9 mouse cellular contexts compared by ENCODE assay signal in genomic region chr12:34527761-34528160, GRCm38 (mm10).
DNase-seq lines count a peak whose midpoint lies in the region; ATAC-seq lines count a peak whose summit lies in the region.
"Had no signal": no experiment of that assay in that cellular context is flagged by ENCODE, and none has a peak within 500 bp of the region (broad histone marks: within the 10 kb centered on the region; RNA-seq: fewer than 3 reads in every experiment).

No protein-coding gene starts in this region.

- DNase-seq in cerebellum, adult 9-10 months, result peak; percentile 8
- no peak for DNase-seq in neural tube, embryonic 11.5 days (ENCODE audit: low spot score)
- DNase-seq in neural tube, embryonic 10.5 days (ENCODE audit: extremely low spot score, low spot score), result no peak
- no peak for DNase-seq in right cerebral cortex, postnatal 14 days
- DNase-seq in spleen, postnatal 14 days (ENCODE audit: low spot score in 2 of 2), result no peak

- no peaks in the 10 kb centered on the region for H3K9me3 ChIP-seq in neural tube, embryonic 11.5 days (ENCODE audit: control insufficient read depth, low read length)
- H3K9me3 ChIP-seq in limb, embryonic 13.5 days, result no peaks in the 10 kb centered on the region
- H3K9me3 ChIP-seq in stomach, embryonic 16.5 days (replicated peaks; ENCODE audit: control insufficient read depth, low read length), result no peaks in the 10 kb centered on the region

- 67% methylated on average over 4 of the region's 4 CpGs for WGBS in neural tube, embryonic 11.5 days
- 48% methylated on average over 4 of the region's 4 CpGs for WGBS in limb, embryonic 13.5 days
- WGBS in stomach, embryonic 16.5 days, result 30% methylated on average over 4 of the region's 4 CpGs

- no peak; the same call in 1 of the 2 replicates for ATAC-seq in cerebellum, adult (ENCODE audit: insufficient number of reproducible peaks, low FRiP score, low TSS enrichment)
- no peak for ATAC-seq in neural tube, embryonic 11.5 days (ENCODE audit: insufficient read depth, low FRiP score, low TSS enrichment)
- ATAC-seq in limb, embryonic 13.5 days (ENCODE audit: low FRiP score, low read depth), result no peak
- no peak for ATAC-seq in stomach, embryonic 16.5 days (ENCODE audit: insufficient read depth, low FRiP score)
- ATAC-seq: activated CD4-positive, CD25-positive, alpha-beta regulatory T cell, adult 4 months had no signal

- no peaks in the 10 kb centered on the region for H3K27me3 ChIP-seq in neural tube, embryonic 11.5 days (ENCODE audit: control insufficient read depth, insufficient read depth, low read length)
- H3K27me3 ChIP-seq in limb, embryonic 13.5 days, result no peaks in the 10 kb centered on the region
- H3K27me3 ChIP-seq in stomach, embryonic 16.5 days (ENCODE audit: control insufficient read depth, insufficient read depth, low read length), result no peaks in the 10 kb centered on the region

- peak overlapping the region; percentile 17; the same call in 1 of the 2 replicates for H3K4me3 ChIP-seq in neural tube, embryonic 11.5 days (ENCODE audit: low read depth, low read length)
- H3K4me3 ChIP-seq in limb, embryonic 13.5 days, result peak overlapping the region; percentile 28
- peak overlapping the region; percentile 33 for H3K4me3 ChIP-seq in stomach, embryonic 16.5 days (replicated peaks; ENCODE audit: low read length)

- H3K36me3 ChIP-seq in neural tube, embryonic 11.5 days (ENCODE audit: control insufficient read depth, insufficient read depth, low read length), result no peaks in the 10 kb centered on the region
- H3K36me3 ChIP-seq in limb, embryonic 13.5 days, result no peaks in the 10 kb centered on the region
- no peaks in the 10 kb centered on the region for H3K36me3 ChIP-seq in stomach, embryonic 16.5 days (ENCODE audit: control insufficient read depth, insufficient read depth, low read length)

- H3K9ac ChIP-seq in neural tube, embryonic 11.5 days (ENCODE audit: low read length), result no peak overlapping the region
- H3K9ac ChIP-seq in limb, embryonic 13.5 days, result no peak overlapping the region
- no peak overlapping the region for H3K9ac ChIP-seq in stomach, embryonic 16.5 days (ENCODE audit: low read length)

- H3K27ac ChIP-seq in neural tube, embryonic 11.5 days (ENCODE audit: low read depth, low read length), result no peak overlapping the region
- peak overlapping the region; percentile 44; the same call in 1 of the 2 replicates for H3K27ac ChIP-seq in limb, embryonic 13.5 days
- peak overlapping the region; percentile 73 for H3K27ac ChIP-seq in stomach, embryonic 16.5 days (ENCODE audit: low read length)

- H3K4me1 ChIP-seq in neural tube, embryonic 11.5 days (ENCODE audit: control insufficient read depth, insufficient read depth, low read length), result no peaks in the 10 kb centered on the region
- peaks cover 29% of the 10 kb centered on the region for H3K4me1 ChIP-seq in limb, embryonic 13.5 days
- peaks cover 12% of the 10 kb centered on the region for H3K4me1 ChIP-seq in stomach, embryonic 16.5 days (ENCODE audit: control insufficient read depth, insufficient read depth, low read length)

- H3K4me2 ChIP-seq in neural tube, embryonic 11.5 days (ENCODE audit: low read depth), result peak overlapping the region; percentile 32
- peak overlapping the region; percentile 52 for H3K4me2 ChIP-seq in limb, embryonic 13.5 days (replicated peaks)
- peak overlapping the region; percentile 46 for H3K4me2 ChIP-seq in stomach, embryonic 16.5 days (ENCODE audit: low read depth, low read length)
